Mouse (Mus musculus): ENCODE measurements around the gene Btbd16.
A peak's percentile ranks its signal among the peaks of the same experiment; 100 is the strongest.

Gene Btbd16

DNA sequence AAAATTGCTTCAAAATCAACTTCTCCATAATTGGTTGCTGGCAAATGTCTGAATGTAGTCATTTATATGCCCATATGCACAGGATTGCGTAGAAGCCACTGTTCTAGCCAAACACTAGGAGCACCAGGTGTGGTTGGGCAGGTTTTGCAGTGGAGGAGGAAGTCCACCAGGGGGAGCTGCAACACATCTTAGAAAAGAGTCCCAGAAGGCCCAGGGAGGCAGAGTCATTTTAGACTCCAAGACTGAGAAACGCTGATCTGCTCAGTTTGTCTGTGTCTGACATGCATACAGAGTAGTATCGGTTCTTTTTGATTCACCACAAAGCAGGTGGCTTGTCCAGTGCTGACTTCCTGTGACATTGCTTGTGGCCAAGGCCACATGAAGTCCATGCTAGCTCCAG, 3.2 kb upstream of the Btbd16 start:
- peak; percentile 82 for DNase-seq

DNA sequence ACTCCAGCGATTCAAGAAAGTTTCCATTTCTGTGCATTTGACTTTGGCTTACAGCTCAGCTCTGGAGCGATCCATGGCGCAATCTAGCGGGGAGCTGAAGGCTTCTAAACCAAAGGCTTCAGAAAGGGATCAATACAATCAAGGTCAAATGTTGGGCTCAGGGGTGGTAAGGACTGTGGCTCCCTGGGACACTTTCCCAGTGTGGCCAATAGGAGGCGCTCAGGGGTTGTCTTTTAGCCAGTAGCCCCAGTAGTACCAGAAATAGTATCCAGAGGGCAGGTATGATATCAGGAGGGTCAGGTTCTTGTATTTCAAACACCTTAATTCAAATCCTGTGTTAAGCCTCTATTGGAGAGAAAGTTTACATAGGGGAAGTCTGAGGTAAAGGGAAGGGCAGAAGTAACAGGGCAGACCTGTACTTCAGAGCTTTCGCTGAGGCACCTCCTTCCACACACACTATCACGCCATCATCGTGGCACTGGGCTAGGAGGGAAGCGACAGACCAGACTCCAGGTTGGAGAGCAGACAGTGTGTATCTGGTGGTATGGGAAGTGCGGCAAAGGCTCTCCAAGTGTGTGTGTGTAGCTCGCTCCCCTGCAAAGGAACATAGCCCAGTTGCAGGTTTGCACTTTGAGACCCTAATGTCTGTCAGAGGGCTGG, 568 bp upstream of the Btbd16 start:
- DNase-seq = no peak

DNA sequence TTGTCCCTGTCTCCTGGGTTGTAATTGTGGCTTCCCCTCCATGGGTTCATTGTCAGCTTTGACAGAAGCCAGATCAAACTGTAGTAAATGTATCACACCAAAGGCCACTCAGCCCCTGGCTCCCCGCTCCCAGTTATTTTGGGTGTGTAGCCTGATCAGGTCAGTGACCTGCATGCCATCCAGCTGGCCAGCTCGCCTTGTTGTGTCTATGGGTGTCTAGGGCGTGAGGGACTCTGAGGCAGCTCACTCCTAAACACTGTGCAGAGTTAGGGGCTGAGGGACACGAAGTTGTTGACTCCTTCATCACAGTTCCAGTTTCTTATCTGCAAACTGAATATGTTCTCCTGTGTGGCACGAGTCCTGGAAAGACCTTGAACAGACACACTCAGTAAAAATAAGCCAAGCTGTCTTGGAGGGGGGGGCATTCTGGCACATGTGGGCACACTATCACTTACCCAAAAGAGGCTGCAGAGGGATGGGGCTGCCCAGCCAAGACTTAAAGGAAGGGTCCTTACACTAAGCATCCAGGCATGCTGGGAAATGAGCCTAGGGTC, 7.1 kb downstream of the Btbd16 start:
- no peak for DNase-seq

DNA sequence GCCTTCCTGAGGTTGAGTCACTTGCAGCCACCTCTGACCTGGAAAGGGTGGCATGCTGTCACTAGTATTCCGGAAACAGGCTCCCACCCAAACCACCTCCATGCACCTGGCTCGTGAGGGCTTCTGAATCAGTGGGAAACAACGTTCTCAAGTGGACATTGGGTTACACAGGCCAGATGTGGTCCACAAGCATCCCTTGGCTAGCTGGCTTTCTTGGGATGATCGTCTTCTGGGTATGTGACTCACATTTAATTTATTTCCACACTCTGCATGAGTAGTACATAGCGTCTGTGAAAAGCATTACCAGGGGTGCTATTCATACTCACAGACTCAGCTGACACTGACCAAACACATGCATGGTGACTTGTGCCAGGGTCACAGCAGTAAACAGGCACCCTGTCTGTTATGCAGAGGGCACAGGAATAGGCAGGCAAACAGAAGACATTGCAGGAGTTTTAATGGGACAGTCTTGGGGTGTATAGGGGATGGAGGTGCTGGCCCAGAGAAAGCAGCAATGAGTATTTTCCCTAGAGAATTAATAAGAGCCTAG, 8.7 kb downstream of the Btbd16 start:
- no peak for DNase-seq

DNA sequence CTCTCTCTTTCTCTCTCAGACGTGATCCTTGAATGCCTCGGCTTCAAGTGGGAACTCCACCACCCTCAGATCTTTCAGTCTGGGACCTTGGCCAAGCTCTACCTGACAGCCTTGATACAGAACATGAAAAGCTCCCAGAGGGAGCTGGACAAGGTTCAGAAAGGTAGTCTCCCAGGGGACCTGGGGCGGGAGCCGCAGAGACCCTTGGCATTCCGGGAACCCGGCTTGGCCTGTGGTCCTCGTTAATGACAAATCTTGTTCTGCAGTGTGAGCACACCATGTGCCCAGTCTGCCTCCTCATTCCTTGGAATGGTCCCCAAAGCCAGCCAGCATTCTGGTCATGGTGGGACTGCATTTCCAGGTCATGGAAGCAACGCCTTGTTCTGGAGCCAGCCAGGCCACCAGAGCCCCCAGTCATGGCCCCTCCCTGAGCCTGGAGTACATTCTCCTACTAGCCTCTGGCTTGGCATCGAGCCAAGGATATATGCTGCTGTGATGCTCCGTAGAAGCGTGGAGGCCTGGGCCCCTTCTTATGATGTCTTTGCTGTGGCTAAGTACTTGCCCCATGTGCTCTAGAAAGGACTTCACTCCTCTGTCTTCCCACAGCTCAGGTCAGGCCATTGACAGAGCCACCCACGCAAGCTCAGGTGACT, 12.2 kb downstream of the Btbd16 start:
- no peak for DNase-seq

DNA sequence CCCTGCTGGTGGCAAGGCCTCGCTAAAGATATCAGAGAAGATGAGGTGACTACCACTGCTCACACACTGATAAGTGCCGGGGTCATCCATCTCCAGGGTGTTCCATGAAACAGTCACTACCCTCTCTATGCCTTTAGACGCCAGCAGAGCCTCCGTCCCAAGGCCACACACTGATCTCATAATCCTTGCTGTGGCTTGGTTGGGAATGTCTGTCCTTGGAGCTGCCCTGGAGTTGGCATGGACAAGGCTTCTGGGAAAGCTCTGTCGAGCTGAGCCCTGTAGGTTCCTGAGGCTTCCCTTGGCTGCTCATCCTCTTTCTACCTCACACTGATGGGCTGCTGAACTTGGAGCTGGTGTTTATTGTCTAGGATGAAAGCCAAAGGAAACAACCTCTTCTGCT, 12.8 kb downstream of the Btbd16 start:
- DNase-seq = no peak

DNA sequence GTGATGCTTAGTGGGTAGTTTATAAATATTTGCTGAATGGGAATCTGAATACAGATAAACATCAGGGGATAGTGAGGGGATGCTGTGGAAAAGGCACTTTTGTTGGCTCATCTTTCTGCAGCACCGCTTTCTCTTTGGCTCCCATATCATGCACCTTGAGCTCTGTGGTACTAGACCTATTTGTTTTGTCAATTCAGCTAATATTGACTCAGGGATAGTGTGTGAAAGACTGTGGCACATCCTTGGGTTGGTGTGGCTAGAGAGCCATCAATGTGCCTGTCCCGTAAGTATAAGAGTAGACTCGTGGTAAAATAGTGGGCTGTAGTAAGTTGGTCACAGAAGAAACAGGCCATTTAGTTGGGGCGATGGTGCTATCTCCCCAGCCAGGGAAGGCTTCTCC, 13.7 kb downstream of the Btbd16 start:
- DNase-seq = no peak

DNA sequence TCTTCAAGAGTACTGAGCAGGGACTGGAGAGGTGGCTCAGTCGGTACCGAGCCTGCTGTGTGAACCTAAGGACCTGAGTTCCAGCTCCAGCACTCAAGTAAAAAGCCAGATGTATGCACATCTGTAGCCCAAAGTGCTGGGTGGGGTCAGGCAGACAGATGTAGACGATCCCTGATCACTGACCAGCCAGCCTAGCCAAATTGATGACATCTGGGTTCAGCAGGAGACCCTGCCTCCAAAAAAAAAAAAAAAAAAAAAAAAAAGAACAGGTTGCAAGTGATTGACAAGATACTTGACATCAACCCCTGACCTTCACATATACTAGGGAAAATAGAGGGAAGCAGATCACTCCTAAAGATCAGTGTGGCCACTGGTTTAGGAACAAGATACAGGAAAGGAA, 15.1 kb downstream of the Btbd16 start:
- no peak for DNase-seq

DNA sequence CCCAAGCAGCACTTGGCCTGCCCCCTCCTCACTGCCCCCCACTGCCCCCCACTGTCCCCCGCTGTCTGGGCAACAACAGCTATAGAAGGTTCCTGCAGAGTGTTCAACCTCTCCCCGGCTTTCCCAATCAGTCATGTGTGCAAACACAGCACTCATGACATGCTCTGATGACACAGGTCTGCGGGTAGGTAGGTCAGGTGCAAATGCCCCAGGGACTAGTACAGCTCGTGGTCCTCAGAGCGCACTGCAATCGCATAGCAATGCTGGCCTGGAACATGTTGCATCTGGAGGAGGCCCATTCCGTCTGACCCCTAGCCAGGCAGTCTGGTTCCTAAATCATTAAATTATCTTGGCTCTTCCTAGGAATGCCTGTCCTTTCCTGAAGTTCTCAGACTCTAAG, 15.6 kb downstream of the Btbd16 start:
- no peak for DNase-seq

DNA sequence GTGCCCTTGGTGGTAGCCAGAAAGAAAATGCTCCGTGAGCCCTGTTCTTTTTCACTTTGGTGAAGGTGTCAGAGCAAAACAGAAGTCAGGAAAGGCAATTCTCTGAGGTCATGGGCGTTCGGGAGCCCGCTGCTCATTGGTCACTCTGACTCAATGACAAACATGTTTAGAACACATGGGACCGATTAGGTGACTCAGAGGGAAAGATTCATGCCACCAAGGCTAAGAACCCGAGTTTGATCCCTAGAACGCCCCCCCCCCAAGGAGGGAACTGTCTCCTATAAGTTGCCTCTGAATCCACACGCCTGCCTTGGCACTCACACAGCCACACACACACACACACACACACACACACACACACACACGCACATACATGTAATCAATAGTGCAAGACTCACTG, 19.8 kb downstream of the Btbd16 start:
- no peak for DNase-seq

DNA sequence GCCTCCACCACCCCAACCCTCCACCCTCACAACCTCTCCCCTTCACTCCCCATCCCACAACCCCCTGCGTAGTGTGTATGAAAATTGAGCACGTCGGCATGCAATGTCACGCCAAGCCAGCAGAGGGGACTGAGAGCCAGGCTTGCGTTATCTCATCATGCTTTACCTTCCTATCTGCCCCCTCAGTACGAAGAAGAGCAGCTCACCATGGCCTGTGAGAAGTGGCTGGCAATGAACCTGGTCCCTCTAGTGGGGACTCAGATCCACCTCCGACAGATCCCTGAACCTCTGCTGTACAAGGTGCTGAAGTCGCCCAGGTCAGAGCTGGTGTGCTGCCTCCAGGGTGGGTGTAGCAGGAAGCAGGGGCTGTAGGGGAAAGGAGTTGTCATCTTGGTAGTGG, 22.9 kb downstream of the Btbd16 start:
- DNase-seq = no peak

DNA sequence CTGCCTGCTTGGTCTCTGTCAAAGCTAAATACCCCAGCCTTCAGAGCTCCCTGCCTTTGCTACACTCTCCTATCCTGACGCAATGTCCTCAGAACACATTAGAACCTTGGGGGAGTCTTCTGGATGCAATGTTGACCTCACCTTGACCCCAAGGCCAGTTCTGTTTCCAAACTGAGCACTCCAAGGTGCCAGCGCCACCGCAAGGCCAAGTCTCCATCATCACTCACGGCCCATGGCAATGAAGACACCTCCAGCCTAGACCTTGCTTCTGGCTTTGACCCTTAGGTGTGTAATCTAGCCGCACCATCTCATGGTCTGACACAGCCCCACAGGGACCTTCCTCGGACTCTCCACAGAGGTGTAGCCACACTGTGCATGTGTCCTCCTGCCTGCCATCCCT, 23.7 kb downstream of the Btbd16 start:
- DNase-seq = no peak

DNA sequence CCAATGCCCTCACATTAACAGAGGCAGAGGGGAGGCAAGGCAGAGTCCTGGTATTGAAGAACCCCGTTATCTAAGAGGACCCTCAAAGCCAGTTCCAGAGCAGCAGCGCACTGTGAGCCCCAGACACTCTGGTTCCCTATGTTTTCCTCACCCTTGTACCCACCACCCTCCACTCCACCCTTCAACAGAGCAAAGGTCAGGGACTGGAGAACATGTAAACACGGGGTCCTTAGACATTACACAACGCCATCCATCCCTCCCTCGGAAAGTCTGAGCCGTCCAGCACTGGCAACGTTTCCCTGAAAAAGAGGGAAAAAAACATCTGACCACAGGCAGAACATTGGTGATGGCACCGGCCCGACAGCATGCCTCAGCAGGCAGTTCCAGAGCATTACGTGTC, 25.5 kb downstream of the Btbd16 start:
- DNase-seq = no peak

DNA sequence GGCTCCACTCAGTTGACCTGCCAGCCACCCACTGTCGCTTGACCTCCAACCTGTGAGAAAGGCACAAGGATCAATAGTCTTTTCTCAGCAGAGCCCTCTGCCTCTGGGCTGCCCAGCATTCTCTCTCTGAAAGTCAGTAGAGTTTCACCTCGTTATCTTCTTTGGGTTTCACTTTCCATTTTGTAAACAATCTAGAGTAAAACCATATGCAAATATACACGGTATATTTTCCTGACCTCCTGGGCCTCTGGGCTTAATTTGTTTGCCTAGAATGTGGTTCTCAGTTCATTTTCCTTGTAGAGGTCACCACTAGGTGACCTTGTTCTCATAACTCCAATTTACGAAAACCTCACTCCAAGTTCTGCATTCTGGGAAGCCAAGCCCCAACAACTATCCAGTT, 26.8 kb downstream of the Btbd16 start:
- no peak for DNase-seq

DNA sequence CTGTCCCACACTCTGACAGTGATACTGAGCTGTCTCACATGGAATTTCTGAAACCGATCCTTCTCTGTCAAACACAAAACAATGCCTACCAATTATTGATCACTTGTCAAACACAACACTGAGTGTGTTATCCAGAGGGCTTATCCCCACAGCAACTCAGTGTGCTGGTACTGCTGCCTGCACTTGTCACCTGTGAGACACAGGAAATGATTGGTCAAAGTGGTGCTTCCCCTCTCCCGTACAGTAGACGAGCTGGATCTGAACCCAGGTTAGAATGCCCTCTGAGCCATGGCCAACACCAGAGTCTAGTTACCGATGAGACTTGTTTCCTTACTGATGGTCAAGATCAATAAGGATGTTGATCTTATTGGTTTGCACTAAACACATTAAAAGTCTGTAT, 27.9 kb downstream of the Btbd16 start:
- no peak for DNase-seq

DNA sequence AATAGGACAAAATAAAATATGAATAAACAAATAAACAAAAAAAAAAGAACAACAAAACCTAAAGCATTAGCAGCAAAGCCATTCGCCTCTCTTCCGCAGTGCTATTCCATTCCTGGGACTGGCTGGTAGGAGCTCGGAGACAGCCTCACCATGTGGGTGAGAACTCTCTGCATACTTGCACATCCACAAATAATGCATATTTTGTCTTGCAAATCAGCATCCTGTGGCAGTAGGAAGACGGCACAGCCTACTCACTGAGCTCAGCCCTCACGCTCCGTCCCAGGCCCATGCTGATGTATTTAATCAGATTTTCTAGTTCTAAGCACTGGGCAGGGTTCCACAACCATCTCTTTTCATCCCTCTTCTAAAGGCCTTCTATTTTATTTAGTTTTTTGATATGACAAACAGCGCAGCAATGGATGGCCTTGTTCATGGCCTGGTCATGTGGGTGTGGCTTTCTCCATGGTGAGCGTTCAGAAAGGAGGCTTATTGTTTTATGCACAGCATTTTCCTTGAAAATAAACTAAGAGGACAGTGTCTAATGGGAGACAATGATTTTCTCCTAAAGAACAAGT, 29.5 kb downstream of the Btbd16 start:
- DNase-seq = no peak

DNA sequence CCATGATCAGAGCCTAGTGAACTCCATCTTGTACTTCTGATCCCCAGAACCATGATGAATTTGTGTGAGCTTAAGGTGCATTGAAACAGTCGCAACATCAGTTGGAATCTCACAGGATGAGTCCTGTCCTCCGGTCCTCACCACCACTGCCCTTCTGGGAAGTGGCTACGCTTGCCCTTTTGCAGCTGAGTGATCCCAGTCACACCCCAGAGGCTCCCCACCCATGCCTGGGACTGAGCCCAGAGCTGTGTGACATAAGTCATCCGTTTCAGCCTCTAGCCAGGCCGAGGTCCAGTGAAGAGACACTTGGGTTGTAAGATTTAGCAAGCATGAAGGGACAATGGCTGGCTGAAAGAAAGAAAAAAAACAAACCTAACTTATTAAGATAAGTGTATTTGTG, 31.1 kb downstream of the Btbd16 start:
- DNase-seq = no peak

DNA sequence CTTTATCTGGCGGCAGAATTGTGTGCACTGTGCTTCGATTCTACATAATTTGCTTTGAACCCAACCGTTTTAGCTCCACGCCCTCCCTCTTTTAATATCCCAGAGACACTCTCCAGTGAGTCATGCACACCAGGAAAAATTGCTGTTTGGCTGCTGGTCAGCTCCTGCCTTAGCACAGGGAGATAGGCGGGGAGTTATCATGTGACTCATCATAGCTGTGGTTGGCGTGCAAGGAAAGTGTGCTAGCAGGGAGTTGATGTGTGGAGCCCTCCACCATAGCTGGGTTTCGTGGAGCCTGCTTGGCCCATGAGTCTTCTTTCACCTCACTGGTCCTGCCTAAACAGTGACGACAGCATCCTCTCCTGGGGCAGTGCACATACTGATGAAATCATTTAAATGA, 33.9 kb downstream of the Btbd16 start:
- DNase-seq = peak; percentile 32

DNA sequence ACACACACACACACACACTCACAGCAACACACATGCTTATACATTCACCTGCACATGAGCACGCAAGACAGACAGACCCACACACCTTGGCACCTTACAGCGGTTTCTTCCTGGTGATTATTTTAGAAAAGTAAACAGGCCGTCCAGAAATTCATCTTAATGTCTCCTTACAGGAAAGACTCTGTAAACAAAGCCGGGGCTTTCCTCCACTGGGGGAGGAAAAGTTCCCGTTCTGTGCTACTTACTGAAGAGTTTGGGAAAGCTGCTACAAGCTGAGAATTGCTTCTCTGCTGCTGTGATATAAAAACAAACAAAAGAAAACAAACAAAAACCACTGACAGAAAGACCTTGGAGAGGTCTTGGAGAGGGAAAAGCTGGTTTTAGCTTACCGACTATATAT, 34.8 kb downstream of the Btbd16 start:
- no peak for DNase-seq

DNA sequence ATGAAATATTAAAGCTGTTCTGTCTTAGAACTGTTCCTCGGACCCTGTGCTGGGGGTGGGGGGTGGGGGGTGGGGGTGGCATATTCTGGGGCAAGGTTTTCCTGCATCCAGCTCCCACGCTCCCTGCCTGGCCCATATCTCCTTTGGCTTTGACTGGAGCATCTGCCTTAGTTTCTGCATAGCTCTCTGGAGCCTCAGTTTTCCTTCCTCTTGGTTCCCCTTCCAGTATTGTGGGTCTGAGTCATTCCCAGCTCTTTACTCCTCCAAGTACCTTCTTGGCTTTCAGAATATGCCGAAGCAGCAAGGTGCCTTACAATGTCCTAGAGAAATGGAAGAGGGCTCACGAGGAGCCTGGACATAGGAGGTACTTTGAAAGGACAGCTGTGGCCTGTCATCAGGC, 36.4 kb downstream of the Btbd16 start:
- DNase-seq = no peak

DNA sequence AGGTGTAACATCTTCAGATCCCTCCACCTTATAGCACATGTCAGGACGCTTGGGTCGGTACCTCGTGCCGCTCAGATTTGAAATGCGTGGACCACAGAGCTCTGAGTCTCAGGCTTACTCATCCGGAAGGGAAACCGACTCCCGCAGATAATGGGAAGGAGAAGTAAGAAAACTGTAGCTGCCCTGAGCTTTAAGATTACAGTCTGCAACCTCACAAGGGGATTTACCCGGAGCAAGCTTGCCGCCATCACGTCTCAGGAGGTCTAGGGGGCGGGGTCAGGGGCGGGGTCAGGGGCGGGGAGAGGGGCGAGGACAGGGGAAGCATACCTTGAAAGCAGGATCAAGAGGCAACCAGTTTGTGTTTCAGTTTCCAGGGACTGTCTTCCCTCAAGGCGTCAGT, 38.5 kb downstream of the Btbd16 start:
- DNase-seq = no peak

DNA sequence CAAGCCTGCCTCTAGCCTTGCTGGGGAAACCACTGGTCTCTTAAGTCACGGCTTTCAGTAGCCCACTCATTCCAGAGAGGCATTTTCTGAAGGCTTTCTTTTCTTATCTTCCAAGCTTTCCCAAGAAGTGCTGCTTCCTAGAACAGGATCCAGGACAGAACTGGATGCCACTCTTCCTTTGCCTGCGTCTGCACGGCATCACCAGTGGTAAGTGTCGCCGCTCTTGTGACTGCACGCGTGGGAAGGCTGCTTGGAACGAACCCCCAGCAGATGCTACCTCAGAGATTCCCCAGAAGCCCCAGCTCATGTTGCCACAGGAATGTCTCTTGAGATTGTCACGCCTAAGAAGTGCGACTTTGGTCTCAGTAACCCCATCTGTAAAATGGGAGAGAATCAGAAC, 41.7 kb downstream of the Btbd16 start:
- no peak for DNase-seq

DNA sequence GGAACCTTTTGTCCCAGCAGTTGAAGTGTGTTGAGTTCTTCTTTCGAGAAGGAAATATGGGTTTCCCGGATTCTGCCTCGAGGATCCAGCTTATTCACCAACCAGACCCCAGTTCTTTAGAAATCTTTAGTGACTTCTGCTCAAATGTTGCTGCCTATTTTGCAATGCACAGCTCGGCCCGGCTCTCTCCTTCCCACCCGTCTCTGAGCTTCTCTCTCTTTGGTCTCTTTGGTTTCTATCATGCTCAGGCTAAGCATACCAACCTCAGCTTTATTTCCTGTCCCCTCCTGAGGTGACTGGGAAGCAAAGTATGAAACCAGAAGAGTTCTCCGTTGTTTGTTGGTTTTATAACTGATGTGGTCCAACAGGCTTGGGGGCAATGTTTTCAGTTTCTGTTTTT, 42.4 kb downstream of the Btbd16 start:
- DNase-seq = no peak

DNA sequence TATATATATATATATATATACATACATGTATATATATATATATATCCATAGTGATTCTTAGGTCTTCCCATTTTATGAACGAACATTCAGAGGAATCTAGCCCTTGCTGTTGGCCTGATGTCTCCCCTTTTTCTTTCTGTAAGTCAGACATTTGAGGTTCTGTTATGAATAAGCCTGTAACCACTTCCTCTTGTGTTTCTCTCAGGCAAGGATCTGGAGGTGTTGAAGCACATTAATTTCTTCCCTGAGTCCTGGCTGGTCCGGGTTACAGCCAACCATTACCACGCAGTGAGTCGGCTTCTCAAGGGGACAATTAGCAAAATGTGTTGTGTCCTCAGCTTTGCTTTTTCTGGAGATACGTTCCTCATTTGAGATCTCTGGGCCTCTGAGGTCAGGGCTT, 44.9 kb downstream of the Btbd16 start:
- no peak for DNase-seq
